Mouse (Mus musculus) midbrain, embryonic 14.5 days (tissue): ENCODE measurements around the gene Rom1. TPM values are rescaled to one million over a fixed set of nuclear protein-coding genes. Genes with fewer than 3 reads are reported as not detected.
A peak's percentile ranks its signal among the peaks of the same experiment; 100 is the strongest.

Experiments used
- ATAC-seq: fragments of 200-750 bp; cut with Nextera tagmentation; 2 replicates; pipeline ENCODE4 v1.8.0; 2017; ENCODE audit warnings: moderate number of reproducible peaks, moderate library complexity; ENCODE audit not compliant: low FRiP score, low TSS enrichment
- DNase-seq: peaks from one replicate; pipeline ENCODE4 v3.0.0-alpha.2; 2015
- H3K27ac ChIP-seq: fragments of 300-500 bp; sonication (generic); replicated peaks from 2 replicates; pipeline ENCODE4 v1.5.1; 2014; ENCODE audit warnings: mild to moderate bottlenecking, low read depth, low read length, moderate library complexity
- H3K27me3 ChIP-seq: fragments of 300-500 bp; sonication (generic); 2 replicates; pipeline ENCODE4 v1.6.1; 2014; ENCODE audit warnings: low read length, control low read depth, mixed read lengths; ENCODE audit not compliant: control insufficient read depth, insufficient read depth
- H3K36me3 ChIP-seq: fragments of 300-500 bp; sonication (generic); 2 replicates; pipeline ENCODE4 v1.6.1; 2014; ENCODE audit warnings: low read length, control low read depth; ENCODE audit not compliant: control insufficient read depth, insufficient read depth
- H3K4me1 ChIP-seq: fragments of 300-500 bp; sonication (generic); 2 replicates; pipeline ENCODE4 v1.6.1; 2014; ENCODE audit warnings: mild to moderate bottlenecking, antibody characterized with exemption, low read length, control low read depth; ENCODE audit not compliant: control insufficient read depth, insufficient read depth
- H3K4me2 ChIP-seq: fragments of 300-500 bp; sonication (generic); 2 replicates; pipeline ENCODE4 v1.6.1; 2014; ENCODE audit warnings: mild to moderate bottlenecking, low read length, moderate library complexity
- H3K4me3 ChIP-seq: fragments of 300-500 bp; sonication (generic); replicated peaks from 2 replicates; pipeline ENCODE4 v1.5.1; 2014; ENCODE audit warnings: low read depth, low read length
- H3K9ac ChIP-seq: fragments of 300-500 bp; sonication (generic); replicated peaks from 2 replicates; pipeline ENCODE4 v1.6.1; 2014; ENCODE audit warnings: mild to moderate bottlenecking, low read length, moderate library complexity
- H3K9me3 ChIP-seq: fragments of 300-500 bp; sonication (generic); 2 replicates; pipeline ENCODE4 v1.6.1; 2016; ENCODE audit warnings: low read length, control low read depth, mixed read lengths; ENCODE audit not compliant: control insufficient read depth
- WGBS: fragments of 180-500 bp; shearing (Covaris S2); extraction: QIAGEN DNeasy Blood & Tissue Kit; methylation state at CpG from one replicate; pipeline ENCODE4 v1.1.7; 2014; 5-methylcytosine and 5-hydroxymethylcytosine counted together
- polyA plus RNA-seq: library from polyadenylated mRNA; unstranded; fragments of >200 nt; fragmentation: Nextera tagmentation; extraction: Ambion mirVana; gene quantifications from 2 replicates; pipeline ENCODE4 v1.2.1, GENCODE M21; 2014

The Rom1 gene
- polyA plus RNA-seq, 1 experiment from 2014 or later: 1.4 TPM

DNA sequence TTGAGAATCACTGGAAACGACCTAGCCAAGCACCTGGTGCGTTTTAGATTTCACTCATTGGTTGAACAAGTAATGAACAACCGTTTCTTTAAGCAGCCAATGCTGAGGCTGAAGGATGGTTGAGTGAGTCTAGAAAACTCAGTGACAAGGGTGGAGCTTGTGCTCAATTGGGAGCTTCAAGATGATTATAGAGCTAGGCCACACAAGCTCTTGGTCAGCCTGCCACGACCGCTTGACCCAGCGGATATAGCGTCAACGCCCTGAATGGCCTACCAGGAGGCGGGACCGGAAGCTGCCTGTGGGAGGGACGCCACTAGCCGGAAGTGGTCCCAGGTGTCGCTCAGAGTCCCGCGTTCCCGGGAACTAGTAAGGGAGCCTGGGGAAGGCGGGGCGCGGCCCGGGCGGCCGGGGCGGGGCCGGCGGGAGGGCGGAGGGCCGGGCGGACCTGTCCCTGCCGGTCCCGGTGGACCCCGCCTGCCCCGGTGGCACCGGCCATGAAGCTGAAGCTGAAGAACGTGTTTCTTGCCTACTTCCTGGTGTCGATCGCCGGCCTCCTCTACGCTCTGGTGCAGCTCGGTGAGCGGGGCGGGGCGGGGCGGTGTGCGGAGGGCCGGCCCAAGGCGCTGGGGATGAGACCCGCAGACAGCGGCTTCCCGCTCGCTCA is 9.0 kb downstream of the Rom1 start, which contains the start of gene B3gat3:
B3gat3 (plus strand) TSS at position 302 of the 664 bp plus-strand sequence.
- peak within 1 kb of the TSS; percentile 80 for H3K9ac ChIP-seq
- H3K9me3 ChIP-seq: no peaks in the 10 kb centered on the region
- H3K4me1 ChIP-seq: peaks cover 10% of the 10 kb centered on the region; the same call in 1 of the 2 replicates
- 2% methylated on average over 50 of the region's 50 CpGs for WGBS
- DNase-seq: peak; percentile 95
- no peaks in the 10 kb centered on the region for H3K27me3 ChIP-seq
- peaks cover 29% of the 10 kb centered on the region for H3K36me3 ChIP-seq
- peak within 1 kb of the TSS; percentile 85 for H3K27ac ChIP-seq
- ATAC-seq: peak; percentile 96
- peak within 1 kb of the TSS; percentile 83 for H3K4me3 ChIP-seq
- peak within 1 kb of the TSS; percentile 62 for H3K4me2 ChIP-seq

DNA sequence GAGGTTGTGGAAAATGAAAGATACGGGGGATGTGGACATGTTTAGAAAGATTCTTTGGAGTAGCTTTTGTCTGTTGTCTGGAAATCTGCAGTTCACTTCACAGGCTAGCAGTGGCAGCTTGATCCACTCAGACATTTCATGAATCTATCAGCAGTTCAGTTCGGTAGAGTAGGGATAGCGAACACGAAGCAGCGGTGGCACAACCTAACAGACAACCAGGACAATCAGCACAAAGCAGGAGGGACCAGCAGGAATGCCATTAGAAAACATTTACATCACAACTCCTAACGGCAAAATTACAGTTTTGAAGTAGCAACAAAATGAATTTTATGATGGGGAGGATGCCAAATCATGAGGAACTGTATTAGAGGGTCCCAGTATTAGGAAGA is 9.5 kb downstream of the Rom1 start:
- peak overlapping the region; percentile 80; the same call in 1 of the 2 replicates for H3K9ac ChIP-seq
- no peak for ATAC-seq
- H3K4me1 ChIP-seq: peaks cover 10% of the 10 kb centered on the region; the same call in 1 of the 2 replicates
- no peaks in the 10 kb centered on the region for H3K9me3 ChIP-seq
- peak overlapping the region; percentile 83 for H3K4me3 ChIP-seq
- no peaks in the 10 kb centered on the region for H3K27me3 ChIP-seq
- peak overlapping the region; percentile 85 for H3K27ac ChIP-seq
- peaks cover 32% of the 10 kb centered on the region for H3K36me3 ChIP-seq
- no peak for DNase-seq
- 73% methylated on average over 6 of the region's 6 CpGs for WGBS
- H3K4me2 ChIP-seq: peak overlapping the region; percentile 62

DNA sequence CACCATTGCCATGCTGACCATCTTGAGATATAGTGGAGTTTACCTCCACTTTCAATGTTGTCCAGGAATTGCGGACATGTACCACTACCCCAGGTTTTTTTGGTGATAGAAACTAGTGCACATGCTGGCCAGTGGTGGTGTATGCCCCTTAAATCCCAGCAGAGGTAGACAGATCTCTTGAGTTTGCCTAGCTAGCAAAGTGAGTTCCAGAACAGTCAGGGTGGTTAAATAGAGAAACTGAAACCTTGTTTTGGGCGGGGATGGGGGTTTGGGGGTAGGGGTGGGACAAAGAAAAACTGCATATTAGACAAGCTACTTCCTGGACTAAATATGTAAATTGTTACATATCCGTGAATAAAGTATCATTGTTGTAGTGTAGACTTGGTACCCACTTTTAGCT is 10.2 kb downstream of the Rom1 start:
- H3K4me1 ChIP-seq: peaks cover 10% of the 10 kb centered on the region; the same call in 1 of the 2 replicates
- H3K27ac ChIP-seq: no peak overlapping the region
- H3K9me3 ChIP-seq: no peaks in the 10 kb centered on the region
- DNase-seq (no peak), ATAC-seq (no peak)
- H3K4me2 ChIP-seq: no peak overlapping the region
- H3K9ac ChIP-seq: no peak overlapping the region
- H3K4me3 ChIP-seq: no peak overlapping the region
- 92% methylated on average over 3 of the region's 3 CpGs for WGBS
- no peaks in the 10 kb centered on the region for H3K27me3 ChIP-seq
- H3K36me3 ChIP-seq: peaks cover 35% of the 10 kb centered on the region

DNA sequence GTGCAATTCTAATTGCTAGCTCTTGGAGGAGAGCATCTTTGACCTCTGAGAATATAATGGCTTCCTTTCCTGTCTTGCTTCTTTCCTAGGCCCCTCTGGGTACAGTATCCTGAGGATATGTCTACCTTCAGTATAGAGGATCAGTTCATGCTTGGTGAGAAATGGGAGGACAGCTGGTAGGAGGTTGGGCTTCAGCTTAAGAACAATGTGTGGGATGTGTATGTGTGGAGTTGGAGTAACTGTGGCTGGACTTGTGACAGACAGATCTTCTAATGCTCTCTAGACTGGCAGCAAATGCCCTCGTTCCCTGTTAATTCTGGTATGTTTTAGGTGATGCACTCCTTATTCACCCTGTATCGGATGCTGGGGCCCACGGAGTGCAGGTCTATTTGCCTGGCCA is 14.9 kb downstream of the Rom1 start:
- ATAC-seq: no peak
- peaks cover 80% of the 10 kb centered on the region for H3K36me3 ChIP-seq

DNA sequence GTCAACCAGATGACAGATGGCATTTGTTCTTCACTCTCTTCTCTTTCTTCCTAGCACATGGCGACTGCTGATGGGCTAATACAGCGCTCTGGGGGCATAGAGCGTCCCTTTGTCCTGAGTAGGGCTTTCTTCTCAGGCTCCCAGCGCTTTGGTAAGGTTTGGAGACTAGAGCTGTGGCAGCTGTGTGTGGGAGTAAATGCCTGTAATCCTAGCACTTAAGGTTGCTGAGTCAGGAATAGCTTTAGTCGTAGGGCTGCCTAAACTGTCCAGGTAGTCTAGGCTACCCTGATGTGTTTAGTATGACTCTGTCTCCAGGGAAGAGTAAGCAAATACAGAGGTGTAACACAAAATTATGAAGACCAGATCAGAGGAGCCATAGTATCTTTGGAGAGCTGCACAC is 17.3 kb downstream of the Rom1 start:
- Histone ChIP-seq H3K4me2 (no peak overlapping the region), H3K9me3 (no peaks in the 10 kb centered on the region), H3K27me3 (no peaks in the 10 kb centered on the region), H3K4me1 (no peaks in the 10 kb centered on the region), H3K36me3 (peaks cover 100% of the 10 kb centered on the region), H3K4me3 (no peak overlapping the region), H3K27ac (no peak overlapping the region), H3K9ac (no peak overlapping the region)
- 96% methylated on average over 5 of the region's 5 CpGs for WGBS
- no peak for DNase-seq
- no peak for ATAC-seq

More for the DNA sequence above, 14.9 kb downstream of the Rom1 start:
- DNase-seq: no peak
- H3K4me2 ChIP-seq: no peak overlapping the region
- no peak overlapping the region for H3K9ac ChIP-seq
- H3K4me3 ChIP-seq: no peak overlapping the region
- H3K4me1 ChIP-seq: no peaks in the 10 kb centered on the region
- 94% methylated on average over 3 of the region's 3 CpGs for WGBS
- H3K27ac ChIP-seq: no peak overlapping the region
- no peaks in the 10 kb centered on the region for H3K9me3 ChIP-seq
- H3K27me3 ChIP-seq: no peaks in the 10 kb centered on the region

DNA sequence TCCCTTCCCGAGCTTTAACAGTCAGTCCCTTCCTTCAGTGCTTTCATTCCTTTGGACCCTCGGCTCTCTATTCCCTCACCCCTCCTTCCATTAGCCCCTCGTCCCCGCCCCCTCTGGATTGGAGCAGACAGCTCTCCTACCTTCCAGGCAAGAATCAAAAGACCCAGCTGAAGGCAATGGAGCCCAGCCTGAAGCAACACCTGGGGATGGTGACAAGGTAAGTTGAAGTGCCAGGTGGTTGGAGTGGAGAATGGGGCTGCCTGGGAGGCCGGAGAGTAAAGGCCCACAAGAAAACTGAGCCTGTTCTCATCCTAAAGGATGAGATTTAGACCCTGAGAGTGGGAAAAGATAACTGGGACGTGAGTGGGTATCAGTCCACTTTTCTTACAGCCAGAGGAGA is 20.6 kb downstream of the Rom1 start:
- Histone ChIP-seq H3K27me3 (no peaks in the 10 kb centered on the region), H3K4me2 (no peak overlapping the region), H3K4me1 (no peaks in the 10 kb centered on the region), H3K36me3 (peaks cover 97% of the 10 kb centered on the region), H3K4me3 (no peak overlapping the region), H3K27ac (no peak overlapping the region), H3K9ac (no peak overlapping the region), H3K9me3 (no peaks in the 10 kb centered on the region)
- ATAC-seq (no peak), DNase-seq (no peak)
- 93% methylated on average over 6 of the region's 6 CpGs for WGBS

DNA sequence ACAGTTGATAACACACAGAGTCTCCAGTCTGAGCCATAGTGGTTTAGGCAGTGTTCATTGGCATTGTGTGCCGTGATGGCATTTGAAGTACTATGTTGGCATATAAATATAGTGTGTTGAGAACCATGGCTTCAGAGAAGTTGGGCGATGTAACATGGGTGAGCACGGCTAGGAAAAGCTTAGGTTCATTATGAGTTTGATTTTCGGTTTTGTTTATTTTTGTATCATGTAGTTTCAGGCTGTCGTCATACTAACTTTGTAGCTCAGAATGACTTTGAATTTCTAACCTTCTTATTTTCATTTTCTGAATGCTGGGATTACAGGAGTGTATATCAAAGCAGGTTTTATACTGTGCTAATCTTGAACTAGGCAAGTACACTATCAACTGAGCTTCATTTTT is 25.7 kb downstream of the Rom1 start:
- DNase-seq (no peak), ATAC-seq (no peak)
- Histone ChIP-seq H3K4me2 (no peak overlapping the region), H3K36me3 (peaks cover 62% of the 10 kb centered on the region), H3K9ac (no peak overlapping the region), H3K4me3 (no peak overlapping the region), H3K27me3 (no peaks in the 10 kb centered on the region), H3K4me1 (peaks cover 7% of the 10 kb centered on the region; the same call in 1 of the 2 replicates), H3K9me3 (no peaks in the 10 kb centered on the region), H3K27ac (no peak overlapping the region)
- WGBS: 96% methylated on average over 5 of the region's 5 CpGs

DNA sequence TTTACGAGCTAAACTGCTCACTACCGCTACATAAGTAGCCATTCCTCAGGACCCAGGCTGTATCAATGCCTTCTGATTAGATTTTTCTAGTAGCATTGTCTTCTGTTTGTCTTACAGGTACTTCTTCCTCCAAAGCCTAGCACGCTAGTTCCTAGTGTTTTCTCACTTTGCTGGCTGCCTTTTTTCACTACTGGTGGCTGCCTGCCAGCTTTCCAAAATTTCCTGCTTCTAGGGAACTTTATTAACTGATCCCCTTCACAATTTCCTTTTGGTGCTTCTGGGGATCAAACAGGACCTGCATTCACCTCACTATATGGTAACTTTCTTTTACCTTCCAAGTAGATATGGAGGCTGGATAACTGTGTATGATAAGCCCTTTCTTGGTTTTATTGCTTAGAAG is 30.1 kb downstream of the Rom1 start:
- peak overlapping the region; percentile 75 for H3K4me2 ChIP-seq
- H3K4me3 ChIP-seq: peak overlapping the region; percentile 85
- H3K9me3 ChIP-seq: no peaks in the 10 kb centered on the region
- no peak overlapping the region for H3K27ac ChIP-seq
- H3K9ac ChIP-seq: peak overlapping the region; percentile 87; the same call in 1 of the 2 replicates
- peaks cover 39% of the 10 kb centered on the region for H3K36me3 ChIP-seq
- no peak for DNase-seq
- 70% methylated on average over 3 of the region's 3 CpGs for WGBS
- H3K27me3 ChIP-seq: no peaks in the 10 kb centered on the region
- ATAC-seq: no peak
- H3K4me1 ChIP-seq: peaks cover 14% of the 10 kb centered on the region

DNA sequence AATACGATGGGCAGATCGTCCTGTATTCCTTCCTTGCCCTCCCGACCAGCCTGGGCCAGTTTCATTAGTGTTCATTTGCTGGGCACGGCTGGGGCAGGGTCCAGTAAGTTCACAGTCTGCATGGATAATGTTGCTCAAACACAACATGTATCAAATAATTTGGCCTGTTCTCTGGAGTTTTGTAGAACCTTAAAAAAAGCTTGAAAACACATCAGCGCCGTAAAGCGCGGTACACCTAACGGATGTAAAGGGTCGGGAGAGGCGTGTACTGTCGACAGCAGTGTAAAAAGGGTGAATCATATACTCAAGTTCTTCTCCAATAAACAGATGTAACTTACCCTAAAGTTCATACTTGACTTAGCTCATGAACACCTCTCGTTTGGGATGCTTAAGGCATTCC is 30.6 kb downstream of the Rom1 start:
- Histone ChIP-seq H3K27me3 (no peaks in the 10 kb centered on the region), H3K4me1 (peaks cover 18% of the 10 kb centered on the region), H3K4me3 (peak overlapping the region; percentile 85), H3K9me3 (no peaks in the 10 kb centered on the region), H3K9ac (peak overlapping the region; percentile 87), H3K4me2 (peak overlapping the region; percentile 75), H3K27ac (peak overlapping the region; percentile 85), H3K36me3 (peaks cover 35% of the 10 kb centered on the region)
- WGBS: 19% methylated on average over 13 of the region's 13 CpGs
- ATAC-seq: no peak
- no peak for DNase-seq
